Mouse (Mus musculus) CH12.LX (cell line): ENCODE measurements at regions not wholly inside any gene's neighbourhood (a gene's known extent, or its start where the extent isn't known, plus 50 kb on each side); places are given as distances from the start of the nearest gene placed in this dataset.

Experiments
- CHD2 ChIP-seq: IDR thresholded peaks from 2 replicates; pipeline ENCODE4 v1.6.1; 2011; ENCODE audit warnings: low read length, improper control_type of control experiment
- CTCF ChIP-seq, 2 experiments: IDR thresholded peaks in 1 of 2; conservative IDR thresholded peaks in 1 of 2; 2 replicates each; pipeline ENCODE4 v1.5.1; 2011 to 2012; ENCODE audit warnings: low read depth in 2 of 2, low read length in 2 of 2, improper control_type of control experiment in 1 of 2, inconsistent platforms in 1 of 2, mild to moderate bottlenecking in 1 of 2, moderate library complexity in 1 of 2
- GABPA ChIP-seq: IDR thresholded peaks from 2 replicates; pipeline ENCODE4 v1.6.1; 2012; ENCODE audit warnings: low read depth, low read length, improper control_type of control experiment, inconsistent platforms; ENCODE audit not compliant: insufficient replicate concordance
- MEF2A ChIP-seq: IDR thresholded peaks from 2 replicates; pipeline ENCODE4 v1.6.1; 2014; ENCODE audit warnings: low read depth, mild to moderate bottlenecking, inconsistent platforms, low read length, improper control_type of control experiment, borderline replicate concordance
- MYC ChIP-seq: IDR thresholded peaks from 2 replicates; pipeline ENCODE4 v1.6.1; 2011; ENCODE audit warnings: low read depth, mild to moderate bottlenecking, improper control_type of control experiment, low read length
- POLR2A ChIP-seq: IDR thresholded peaks from 2 replicates; pipeline ENCODE4 v1.6.1; 2011; ENCODE audit warnings: low read depth, mild to moderate bottlenecking, improper control_type of control experiment, low read length
- POLR2AphosphoS2 ChIP-seq: IDR thresholded peaks from 2 replicates; pipeline ENCODE4 v1.6.1; 2011; ENCODE audit warnings: low read depth, low read length, improper control_type of control experiment
- RAD21 ChIP-seq: IDR thresholded peaks from 2 replicates; pipeline ENCODE4 v1.6.1; 2011; ENCODE audit warnings: low read depth, mild to moderate bottlenecking, low read length, improper control_type of control experiment, moderate library complexity
- RCOR1 ChIP-seq: conservative IDR thresholded peaks from 2 replicates; pipeline ENCODE4 v1.6.1; 2012; ENCODE audit warnings: low read depth, mild to moderate bottlenecking, inconsistent platforms, low read length, improper control_type of control experiment
- TCF12 ChIP-seq: IDR thresholded peaks from 2 replicates; pipeline ENCODE4 v1.6.1; 2014; ENCODE audit warnings: low read depth, mild to moderate bottlenecking, inconsistent platforms, low read length, improper control_type of control experiment
- USF2 ChIP-seq: conservative IDR thresholded peaks from 2 replicates; pipeline ENCODE4 v1.6.1; 2011; ENCODE audit warnings: low read depth, low read length, improper control_type of control experiment

DNA sequence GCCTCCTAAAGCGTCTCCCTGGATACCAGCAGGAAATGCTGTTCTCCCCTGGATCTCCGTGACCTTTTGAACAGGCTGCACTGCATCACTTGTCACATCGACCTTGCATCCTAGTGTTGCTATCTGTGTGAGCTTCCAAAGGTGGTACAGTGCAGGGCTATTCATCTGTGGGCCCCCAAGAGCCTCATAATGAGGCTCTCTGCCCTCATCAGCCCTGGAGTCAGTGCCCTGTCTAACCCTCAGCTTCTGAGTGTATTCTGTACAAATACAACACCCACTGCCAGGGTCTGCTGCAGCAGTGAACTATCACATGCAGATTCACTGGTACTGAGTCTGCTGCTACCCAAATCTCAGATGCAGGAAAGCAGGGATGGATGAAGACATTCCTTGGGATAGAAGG is 282.1 kb upstream of the Myt1l start:
- TF ChIP-seq CTCF (conservative IDR thresholded peaks at IDR 0.05 in 1 of 2, IDR thresholded peaks at IDR 0.05 in 1 of 2; ENCODE audit: low read depth in 2 of 2, low read length in 2 of 2) (no peak), USF2 (no peak), POLR2A (no peak), POLR2AphosphoS2 (no peak), RCOR1 (no peak), RAD21 (no peak), MEF2A (no peak), MYC (no peak), GABPA (no peak), CHD2 (no peak), TCF12 (no peak)
